Mouse (Mus musculus): ENCODE measurements at regions not wholly inside any gene's neighbourhood (a gene's known extent, or its start where the extent isn't known, plus 50 kb on each side); places are given as distances from the start of the nearest gene placed in this dataset.

DNA sequence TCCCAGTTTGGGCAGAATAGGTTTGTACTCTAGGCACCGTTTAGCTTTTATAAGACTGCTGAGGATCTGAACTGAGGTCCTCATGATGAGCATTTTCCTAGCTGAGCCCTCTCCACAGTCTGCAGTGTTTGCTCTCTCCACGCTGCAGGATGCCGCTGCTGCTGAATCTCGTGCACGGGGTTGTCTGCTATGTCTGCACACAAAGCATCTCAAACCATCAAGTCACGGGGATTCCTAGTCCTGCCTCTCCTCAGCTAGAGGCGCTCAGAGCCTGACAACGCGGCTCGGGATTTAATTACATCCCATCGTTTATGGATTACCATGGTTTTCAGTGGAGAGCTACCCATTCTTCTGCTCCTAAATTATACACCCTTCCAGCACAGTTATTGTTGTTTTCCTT, 175.6 kb downstream of the Rnf144b start:
- H3K4me2 ChIP-seq (replicated peaks) = no peak overlapping the region
- no peak overlapping the region for H3K27ac ChIP-seq
- no peaks in the 10 kb centered on the region for H3K9me3 ChIP-seq
- no peak for ATAC-seq
- 54% methylated on average over 11 of the region's 11 CpGs for WGBS
- H3K4me3 ChIP-seq (replicated peaks) = no peak overlapping the region
- H3K36me3 ChIP-seq = no peaks in the 10 kb centered on the region
- no peaks in the 10 kb centered on the region for H3K4me1 ChIP-seq (replicated peaks)
- H3K9ac ChIP-seq = no peak overlapping the region
- H3K27me3 ChIP-seq (replicated peaks) = no peaks in the 10 kb centered on the region

DNA sequence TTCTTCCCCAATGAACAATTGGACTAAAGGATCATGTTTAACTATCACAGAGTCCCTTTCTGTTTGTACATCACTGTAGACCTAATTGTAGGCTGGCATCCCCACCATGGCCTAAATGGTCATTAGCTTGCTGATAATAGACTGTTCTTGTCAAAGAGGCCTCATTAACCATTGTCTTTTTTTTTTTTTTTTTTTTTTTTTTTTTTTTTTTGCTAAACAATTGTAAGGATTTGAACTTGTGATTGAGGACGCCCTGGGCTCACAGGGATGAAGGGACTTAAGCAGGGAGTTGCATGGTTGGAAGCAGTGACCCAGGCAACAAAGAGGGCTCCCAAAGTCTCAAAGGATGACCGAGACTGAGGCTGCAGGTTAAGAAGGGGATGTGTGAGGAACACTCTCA, 178.0 kb downstream of the Rnf144b start:
- no peak for ATAC-seq
- H3K4me1 ChIP-seq (replicated peaks) = no peaks in the 10 kb centered on the region
- H3K4me2 ChIP-seq (replicated peaks) = no peak overlapping the region
- no peak overlapping the region for H3K4me3 ChIP-seq (replicated peaks)
- H3K27ac ChIP-seq = no peak overlapping the region
- no peaks in the 10 kb centered on the region for H3K27me3 ChIP-seq (replicated peaks)
- H3K9ac ChIP-seq = no peak overlapping the region
- no peaks in the 10 kb centered on the region for H3K36me3 ChIP-seq
- 67% methylated on average over 2 of the region's 2 CpGs for WGBS
- no peaks in the 10 kb centered on the region for H3K9me3 ChIP-seq

DNA sequence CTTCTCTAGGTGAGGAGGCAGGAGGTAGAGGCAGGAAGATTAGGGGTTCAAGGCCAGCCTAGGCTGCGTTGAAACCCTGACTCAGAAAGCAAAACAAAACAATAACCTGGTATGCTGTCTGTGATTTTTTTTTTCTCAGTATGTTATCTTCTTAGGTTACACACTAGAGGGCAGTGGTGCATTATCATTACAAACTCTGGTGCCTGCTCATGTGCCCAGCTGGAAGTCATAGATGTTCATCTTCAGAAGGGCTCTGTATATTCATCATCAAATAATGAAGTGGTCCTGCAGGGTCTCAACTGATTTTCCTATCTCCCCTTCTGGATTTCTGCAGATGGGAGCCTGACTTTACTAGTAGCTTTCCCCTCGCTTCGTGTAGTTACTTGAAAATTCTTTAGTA, 178.6 kb downstream of the Rnf144b start:
- ATAC-seq = no peak
- H3K27ac ChIP-seq = no peak overlapping the region
- H3K4me2 ChIP-seq (replicated peaks) = no peak overlapping the region

DNA sequence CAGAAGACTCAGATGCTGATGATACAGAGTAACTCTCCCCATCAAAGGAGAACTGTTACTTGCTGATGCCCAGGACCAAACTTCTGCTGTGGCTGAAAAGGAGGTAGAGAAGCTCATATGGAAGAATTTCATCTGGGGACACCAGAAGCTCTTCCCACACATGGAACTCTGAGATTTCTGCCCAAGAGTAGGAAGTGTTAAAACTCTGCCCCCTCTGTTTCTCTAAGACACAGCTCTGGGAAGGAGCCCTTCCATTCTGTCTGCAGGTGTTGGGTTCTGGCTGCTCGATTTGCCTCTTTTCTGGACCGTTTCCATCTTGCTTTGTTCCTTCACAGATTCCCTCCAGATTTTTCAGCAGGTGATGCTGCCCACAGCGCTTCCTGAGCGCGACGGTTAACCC, 187.0 kb downstream of the Rnf144b start:
- no peaks in the 10 kb centered on the region for H3K4me1 ChIP-seq (replicated peaks)
- no peaks in the 10 kb centered on the region for H3K27me3 ChIP-seq (replicated peaks)
- no peak overlapping the region for H3K4me3 ChIP-seq (replicated peaks)
- H3K27ac ChIP-seq = no peak overlapping the region
- no peak overlapping the region for H3K4me2 ChIP-seq (replicated peaks)
- H3K36me3 ChIP-seq = no peaks in the 10 kb centered on the region
- H3K9ac ChIP-seq = no peak overlapping the region
- H3K9me3 ChIP-seq = no peaks in the 10 kb centered on the region
- no peak for ATAC-seq
- WGBS = 91% methylated on average over 6 of the region's 6 CpGs

More for the DNA sequence above, 178.6 kb downstream of the Rnf144b start:
- Histone ChIP-seq H3K9me3 (no peaks in the 10 kb centered on the region), H3K27me3 (replicated peaks) (no peaks in the 10 kb centered on the region), H3K4me1 (replicated peaks) (no peaks in the 10 kb centered on the region), H3K36me3 (no peaks in the 10 kb centered on the region), H3K4me3 (replicated peaks) (no peak overlapping the region), H3K9ac (no peak overlapping the region)
- 49% methylated on average over 3 of the region's 3 CpGs for WGBS

DNA sequence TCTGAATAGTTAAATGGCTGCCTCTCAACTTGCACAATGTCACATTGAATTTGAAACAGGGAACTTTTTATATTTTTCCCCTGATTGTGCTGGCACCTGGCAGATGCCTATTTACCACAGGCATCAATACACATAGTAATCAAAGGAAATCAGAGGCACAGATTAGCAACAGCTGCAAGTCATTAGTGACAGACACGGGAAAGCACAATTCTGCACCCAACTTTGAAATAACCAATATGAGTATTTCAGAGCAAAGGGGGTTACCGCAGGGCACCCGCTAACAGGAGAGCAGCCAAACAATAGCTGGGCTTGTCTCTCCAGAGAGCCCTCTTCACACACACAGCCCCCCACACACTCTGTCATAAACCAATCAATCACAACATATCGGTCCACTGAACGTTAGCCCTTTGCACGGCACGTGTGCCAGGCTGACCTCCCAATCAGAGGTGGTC, 188.3 kb downstream of the Rnf144b start:
- Histone ChIP-seq H3K4me2 (replicated peaks) (no peak overlapping the region), H3K9ac (no peak overlapping the region), H3K36me3 (no peaks in the 10 kb centered on the region), H3K4me1 (replicated peaks) (no peaks in the 10 kb centered on the region), H3K27ac (no peak overlapping the region), H3K27me3 (replicated peaks) (no peaks in the 10 kb centered on the region), H3K4me3 (replicated peaks) (no peak overlapping the region), H3K9me3 (no peaks in the 10 kb centered on the region)
- no peak for ATAC-seq
- 24% methylated on average over 7 of the region's 7 CpGs for WGBS

DNA sequence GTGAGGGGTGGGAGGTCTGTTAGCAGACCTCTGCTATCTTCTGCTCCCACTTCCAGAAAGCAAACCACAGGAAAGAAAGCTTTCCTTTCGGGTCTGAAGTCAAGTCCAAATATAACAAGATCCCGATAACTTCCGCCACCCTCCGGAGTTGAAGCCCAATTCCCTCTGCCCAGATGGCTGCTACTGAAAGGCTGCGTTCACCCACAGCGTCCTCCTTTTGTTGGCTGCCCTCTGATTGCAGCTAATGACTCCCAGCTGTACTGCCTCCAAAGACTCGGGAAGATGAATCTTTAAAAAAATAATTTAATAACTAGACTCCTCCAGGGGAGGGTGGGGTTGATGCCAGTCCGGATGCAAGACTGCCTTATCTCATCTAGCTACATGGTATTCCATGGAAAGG, 197.1 kb downstream of the Rnf144b start:
- H3K27ac ChIP-seq = no peak overlapping the region
- H3K4me1 ChIP-seq (replicated peaks) = no peaks in the 10 kb centered on the region
- H3K4me2 ChIP-seq (replicated peaks) = no peak overlapping the region
- H3K9ac ChIP-seq = no peak overlapping the region
- no peaks in the 10 kb centered on the region for H3K9me3 ChIP-seq
- 66% methylated on average over 8 of the region's 8 CpGs for WGBS
- ATAC-seq = no peak
- no peaks in the 10 kb centered on the region for H3K36me3 ChIP-seq
- H3K27me3 ChIP-seq (replicated peaks) = no peaks in the 10 kb centered on the region
- H3K4me3 ChIP-seq (replicated peaks) = no peak overlapping the region

DNA sequence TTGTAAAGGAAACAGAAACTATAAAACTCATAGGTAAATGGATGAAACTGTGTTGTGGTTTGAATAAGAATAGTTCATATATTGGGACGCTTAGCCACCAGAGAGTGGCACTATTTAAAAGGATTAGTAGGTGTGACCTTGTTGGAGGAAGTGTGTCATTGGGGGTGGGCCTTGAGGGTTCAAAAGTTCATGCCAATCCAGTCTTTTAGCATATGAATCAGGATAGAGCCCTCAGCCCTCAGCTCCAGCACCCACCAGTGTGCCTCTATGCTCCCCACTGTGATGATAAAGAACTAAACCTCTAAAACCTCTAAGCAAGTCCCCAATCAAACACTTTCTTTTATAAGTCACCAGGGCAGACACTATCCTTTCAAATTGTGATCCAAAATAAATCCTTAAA, 199.4 kb downstream of the Rnf144b start:
- 73% methylated on average over 1 of the region's 1 CpGs for WGBS
- Histone ChIP-seq H3K36me3 (no peaks in the 10 kb centered on the region), H3K27me3 (replicated peaks) (no peaks in the 10 kb centered on the region), H3K4me3 (replicated peaks) (no peak overlapping the region), H3K9me3 (no peaks in the 10 kb centered on the region), H3K4me1 (replicated peaks) (no peaks in the 10 kb centered on the region), H3K9ac (no peak overlapping the region), H3K4me2 (replicated peaks) (no peak overlapping the region), H3K27ac (no peak overlapping the region)
- no peak for ATAC-seq

DNA sequence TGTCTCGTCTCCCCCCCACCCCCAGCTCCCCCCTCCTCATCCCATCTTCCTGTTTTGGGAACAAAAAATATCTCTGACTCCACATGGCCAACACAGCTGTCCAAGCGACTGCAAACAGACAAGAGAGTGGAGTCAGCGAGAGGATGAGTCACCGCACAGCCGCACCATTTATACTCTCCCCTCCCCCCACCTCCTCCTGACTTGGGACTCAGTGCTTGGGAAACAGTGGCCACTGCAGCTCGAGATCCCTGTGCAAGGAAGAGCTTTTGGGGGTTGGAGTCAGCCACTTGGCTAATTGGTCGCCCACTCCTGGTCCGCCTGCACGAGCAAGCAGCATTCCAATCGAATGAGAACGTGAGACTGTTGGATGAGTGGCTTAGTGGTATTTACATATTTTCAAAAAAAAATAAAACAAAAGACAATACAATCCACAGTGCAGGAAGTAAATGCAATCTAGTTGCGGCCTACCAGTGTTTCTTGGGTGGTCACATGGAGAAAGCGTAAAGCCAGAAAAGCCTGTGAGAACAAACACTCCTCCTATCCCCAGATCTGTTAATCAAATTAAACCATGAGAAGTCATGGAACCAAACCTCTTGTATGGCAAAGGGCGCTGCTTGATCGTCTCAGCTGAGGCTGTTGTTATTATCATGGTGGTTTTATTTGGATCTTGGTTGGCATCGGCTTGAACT, 213.7 kb downstream of the Rnf144b start:
- ATAC-seq = peak; percentile 75
- no peaks in the 10 kb centered on the region for H3K27me3 ChIP-seq (replicated peaks)
- 0 out of 2 replicates have a peak, but pooled peaks cover 3% of the 10 kb centered on the region for H3K4me1 ChIP-seq (replicated peaks)
- H3K36me3 ChIP-seq = no peaks in the 10 kb centered on the region
- no peak overlapping the region for H3K4me2 ChIP-seq (replicated peaks)
- no peak overlapping the region for H3K4me3 ChIP-seq (replicated peaks)
- no peak overlapping the region for H3K9ac ChIP-seq
- WGBS = 42% methylated on average over 16 of the region's 16 CpGs
- H3K9me3 ChIP-seq = no peaks in the 10 kb centered on the region
- H3K27ac ChIP-seq = peak overlapping the region; percentile 32; the same call in 1 of the 2 replicates

DNA sequence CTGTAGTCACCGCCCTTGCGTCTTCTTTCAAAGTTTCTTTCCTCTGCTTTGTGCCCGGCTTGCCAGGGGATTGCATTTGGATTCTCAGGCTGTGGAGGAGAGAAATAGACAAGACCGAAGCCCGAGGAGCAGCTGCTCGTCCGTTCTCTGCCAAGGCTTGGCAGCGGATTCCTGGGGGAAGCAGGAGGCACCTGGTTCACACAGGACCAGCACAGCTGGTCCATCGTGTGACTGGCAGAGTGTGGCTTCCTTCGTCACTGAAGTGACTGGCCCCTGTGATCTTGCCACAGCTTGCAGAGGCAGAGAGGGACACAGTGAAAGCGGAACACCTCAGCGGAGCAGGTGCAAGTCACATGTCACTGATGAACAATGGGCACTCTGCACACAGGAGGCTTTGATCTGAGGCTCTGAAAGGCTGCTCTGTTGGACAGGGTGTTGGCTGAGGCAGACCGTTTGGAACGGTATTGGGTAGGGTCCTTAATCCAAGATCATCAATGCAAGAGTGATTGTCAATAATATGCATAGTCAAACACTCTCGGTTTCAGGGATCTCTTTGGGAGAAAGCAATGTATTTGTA, 214.5 kb downstream of the Rnf144b start:
- Histone ChIP-seq H3K9me3 (no peaks in the 10 kb centered on the region), H3K27me3 (replicated peaks) (no peaks in the 10 kb centered on the region), H3K36me3 (no peaks in the 10 kb centered on the region), H3K9ac (no peak overlapping the region), H3K27ac (no peak overlapping the region), H3K4me1 (replicated peaks) (0 out of 2 replicates have a peak, but pooled peaks cover 3% of the 10 kb centered on the region), H3K4me2 (replicated peaks) (no peak overlapping the region), H3K4me3 (replicated peaks) (no peak overlapping the region)
- WGBS = 82% methylated on average over 15 of the region's 15 CpGs
- no peak for ATAC-seq

DNA sequence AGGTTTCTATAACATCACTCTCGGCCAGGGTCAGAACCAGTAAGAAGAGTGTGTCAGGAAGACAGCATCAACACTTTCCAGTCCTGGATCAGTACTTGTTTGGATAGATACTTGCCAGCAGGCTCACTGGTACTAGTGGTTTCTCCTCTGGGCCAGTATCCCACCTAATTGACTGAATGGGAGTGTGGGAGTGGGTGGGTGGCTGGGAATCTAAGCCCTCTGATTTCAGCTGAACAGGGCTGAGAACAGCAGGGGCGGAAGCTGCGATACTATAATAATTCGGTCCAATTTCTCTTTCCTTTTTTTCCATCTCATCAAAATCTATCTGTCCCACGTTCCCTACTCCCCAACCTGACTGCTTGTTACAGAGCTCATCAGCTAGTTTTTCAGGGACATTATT, 217.0 kb downstream of the Rnf144b start:
- no peak overlapping the region for H3K4me3 ChIP-seq (replicated peaks)
- no peak for ATAC-seq

DNA sequence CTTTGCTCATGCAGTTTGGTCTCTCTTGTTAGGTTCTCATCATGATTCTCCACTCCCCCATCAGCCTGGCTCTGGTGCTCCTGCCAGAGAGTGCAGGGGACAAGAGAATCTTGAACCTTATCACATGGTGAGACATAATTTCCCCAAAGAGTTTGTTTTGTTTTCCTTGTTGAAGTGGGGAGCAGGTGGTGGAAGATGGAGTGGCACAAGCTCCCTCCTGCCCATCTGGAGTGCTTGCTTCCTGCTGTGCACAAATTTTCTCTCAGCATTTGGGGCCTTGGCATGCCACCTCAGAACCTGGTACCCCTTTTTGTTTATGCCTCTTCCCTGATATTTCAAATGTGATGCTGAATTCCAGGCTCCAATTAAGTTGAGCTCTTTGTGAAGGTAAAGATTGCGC, 219.9 kb downstream of the Rnf144b start:
- 79% methylated on average over 1 of the region's 1 CpGs for WGBS
- ATAC-seq = no peak

More for the DNA sequence above, 217.0 kb downstream of the Rnf144b start:
- H3K4me2 ChIP-seq (replicated peaks) = no peak overlapping the region
- H3K36me3 ChIP-seq = no peaks in the 10 kb centered on the region
- 0 out of 2 replicates have a peak, but pooled peaks cover 3% of the 10 kb centered on the region for H3K4me1 ChIP-seq (replicated peaks)
- no peaks in the 10 kb centered on the region for H3K27me3 ChIP-seq (replicated peaks)
- 77% methylated on average over 5 of the region's 5 CpGs for WGBS
- H3K9me3 ChIP-seq = no peaks in the 10 kb centered on the region
- no peak overlapping the region for H3K9ac ChIP-seq
- H3K27ac ChIP-seq = no peak overlapping the region

DNA sequence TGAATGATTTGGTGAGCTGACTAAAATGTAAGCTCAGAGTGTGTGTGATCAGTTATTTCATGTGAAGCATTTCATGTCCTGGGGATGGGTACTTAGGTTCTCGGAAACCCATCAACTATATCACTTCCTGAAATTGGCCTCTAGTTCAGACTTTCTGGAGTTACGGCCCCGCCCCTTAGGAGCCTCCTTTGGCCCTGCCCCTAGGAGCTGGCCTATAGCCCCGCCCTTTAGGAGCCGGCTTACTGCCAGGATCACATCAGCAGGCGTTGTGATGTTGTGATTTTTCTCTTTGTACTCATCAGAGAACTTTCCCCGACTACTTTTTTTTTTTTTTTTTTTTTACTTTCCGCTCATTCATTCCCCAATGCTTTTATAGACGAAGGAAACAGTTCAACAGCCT, 223.1 kb downstream of the Rnf144b start:
- Histone ChIP-seq H3K4me3 (replicated peaks) (no peak overlapping the region), H3K9me3 (no peaks in the 10 kb centered on the region), H3K27me3 (replicated peaks) (no peaks in the 10 kb centered on the region; the same call in 1 of the 2 replicates), H3K4me2 (replicated peaks) (no peak overlapping the region), H3K27ac (no peak overlapping the region), H3K36me3 (no peaks in the 10 kb centered on the region), H3K9ac (no peak overlapping the region), H3K4me1 (replicated peaks) (no peaks in the 10 kb centered on the region)
- no peak for ATAC-seq
- WGBS = 45% methylated on average over 9 of the region's 9 CpGs

More for the DNA sequence above, 219.9 kb downstream of the Rnf144b start:
- Histone ChIP-seq H3K27ac (no peak overlapping the region), H3K4me3 (replicated peaks) (no peak overlapping the region), H3K4me2 (replicated peaks) (no peak overlapping the region), H3K27me3 (replicated peaks) (no peaks in the 10 kb centered on the region), H3K36me3 (no peaks in the 10 kb centered on the region), H3K9ac (no peak overlapping the region), H3K9me3 (no peaks in the 10 kb centered on the region), H3K4me1 (replicated peaks) (no peaks in the 10 kb centered on the region)

DNA sequence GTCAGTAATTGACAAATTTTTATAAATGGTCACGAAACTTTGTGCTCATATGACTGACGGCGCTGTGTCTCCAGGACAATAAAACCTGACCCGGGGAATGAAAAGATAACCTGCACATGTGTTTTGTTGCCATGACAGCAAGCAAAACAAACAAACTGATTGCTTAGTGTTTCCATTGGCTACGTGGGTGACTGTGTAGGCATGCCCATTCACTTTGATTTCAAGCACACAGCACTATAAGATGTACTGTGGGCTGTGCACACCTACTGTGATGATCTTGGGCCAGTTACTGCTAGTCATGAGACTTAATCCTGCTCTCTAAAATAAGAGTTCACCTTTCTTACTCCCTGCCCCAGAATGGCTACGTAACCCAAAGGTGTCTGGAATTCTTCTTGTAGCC, 225.4 kb downstream of the Rnf144b start:
- ATAC-seq = no peak
- 53% methylated on average over 6 of the region's 6 CpGs for WGBS
- H3K36me3 ChIP-seq = no peaks in the 10 kb centered on the region

More for the DNA sequence above, 225.4 kb downstream of the Rnf144b start:
- Histone ChIP-seq H3K4me2 (replicated peaks) (no peak overlapping the region), H3K9me3 (no peaks in the 10 kb centered on the region), H3K9ac (no peak overlapping the region), H3K27me3 (replicated peaks) (no peaks in the 10 kb centered on the region; the same call in 1 of the 2 replicates), H3K4me3 (replicated peaks) (no peak overlapping the region), H3K27ac (no peak overlapping the region), H3K4me1 (replicated peaks) (no peaks in the 10 kb centered on the region)
